Mouse (Mus musculus) cerebellum, adult 2 months (tissue): Measurements from ENCODE around the gene Spats2. TPM values are rescaled to one million over a fixed set of nuclear protein-coding genes. Genes with fewer than 3 reads are reported as not detected.

Experiments
- DNase-seq, 2 experiments: peaks; one replicate each; pipeline ENCODE4 v3.0.0; 2021
- H3K27ac ChIP-seq: fragments of 200-500 bp; 2 replicates; pipeline ENCODE4 v1.5.1; 2012; ENCODE audit warnings: low read length, control low read depth, inconsistent platforms; ENCODE audit not compliant: insufficient read depth
- H3K27me3 ChIP-seq: fragments of 200-500 bp; 2 replicates; pipeline ENCODE4 v1.6.1; 2012; ENCODE audit warnings: inconsistent platforms, mild to moderate bottlenecking, low read length, moderate library complexity; ENCODE audit not compliant: control insufficient read depth, insufficient read depth
- H3K4me1 ChIP-seq: fragments of 200-500 bp; 2 replicates; pipeline ENCODE4 v1.6.1; 2011; ENCODE audit warnings: low read length; ENCODE audit not compliant: control insufficient read depth, insufficient read depth
- H3K4me3 ChIP-seq: fragments of 200-500 bp; replicated peaks from 2 replicates; pipeline ENCODE3; 2011; ENCODE audit warnings: mild to moderate bottlenecking, low read depth, low read length, control low read depth; ENCODE audit not compliant: insufficient read depth
- CTCF ChIP-seq: fragments of 200-500 bp; IDR thresholded peaks from 2 replicates; pipeline ENCODE4 v1.5.1; 2011; ENCODE audit warnings: low read depth, mild to moderate bottlenecking, control low read depth, low read length, moderate library complexity, borderline replicate concordance; ENCODE audit not compliant: insufficient read depth
- POLR2A ChIP-seq: fragments of 200-500 bp; IDR thresholded peaks from 2 replicates; pipeline ENCODE4 v1.6.1; 2011; ENCODE audit warnings: low read length, control low read depth, borderline replicate concordance; ENCODE audit not compliant: insufficient read depth
- WGBS: fragments of 180-500 bp; shearing (Covaris S2); methylation state at CpG from one replicate; pipeline ENCODE4 v1.1.7; 2018; 5-methylcytosine and 5-hydroxymethylcytosine counted together
- polyA plus RNA-seq: library from polyadenylated mRNA; depleted of rRNA; stranded (reverse); fragments of >200 nt; gene quantifications from 2 replicates; pipeline ENCODE4 v1.2.3, GENCODE M21; 2012

The Spats2 gene
- polyA plus RNA-seq, 1 experiment, result 26.9 TPM

GRCm38 (mm10) chr15:99163512-99164365 is 38.0 kb downstream of the Spats2 start:
- TF ChIP-seq POLR2A, result no peak
- no peak for TF ChIP-seq CTCF
- Histone ChIP-seq H3K27me3 (no peaks in the 10 kb centered on the region), H3K27ac (no peak overlapping the region), H3K4me3 (no peak overlapping the region), H3K4me1 (no peaks in the 10 kb centered on the region)
- 73% methylated on average over 12 of the region's 12 CpGs for WGBS
- no peak for DNase-seq

- no peak for TF ChIP-seq CTCF
- TF ChIP-seq POLR2A, result no peak
- DNase-seq, result no peak
- Histone ChIP-seq H3K4me1 (no peaks in the 10 kb centered on the region), H3K27ac (no peak overlapping the region), H3K4me3 (no peak overlapping the region), H3K27me3 (no peaks in the 10 kb centered on the region)
- WGBS, result 96% methylated on average over 6 of the region's 6 CpGs
Measured at GRCm38 (mm10) chr15:99172131-99172530, 46.4 kb downstream of the Spats2 start.

- Histone ChIP-seq H3K4me1 (no peaks in the 10 kb centered on the region), H3K27me3 (no peaks in the 10 kb centered on the region), H3K4me3 (no peak overlapping the region), H3K27ac (no peak overlapping the region)
- TF ChIP-seq POLR2A (no peak), CTCF (no peak; the same call in 1 of the 2 replicates)
- no peak for DNase-seq
- WGBS, result 88% methylated on average over 2 of the region's 2 CpGs
Measured at GRCm38 (mm10) chr15:99179639-99180038, 53.9 kb downstream of the Spats2 start.

GRCm38 (mm10) chr15:99184217-99184914 is 58.6 kb downstream of the Spats2 start:
- Histone ChIP-seq H3K27ac (no peak overlapping the region), H3K27me3 (no peaks in the 10 kb centered on the region), H3K4me3 (no peak overlapping the region), H3K4me1 (no peaks in the 10 kb centered on the region)
- no peak for DNase-seq
- TF ChIP-seq CTCF (no peak), POLR2A (no peak)
- WGBS, result 79% methylated on average over 9 of the region's 9 CpGs

GRCm38 (mm10) chr15:99194358-99194757 is 68.6 kb downstream of the Spats2 start:
- no peak for TF ChIP-seq CTCF
- TF ChIP-seq POLR2A, result no peak
- no peaks in the 10 kb centered on the region for H3K4me1 ChIP-seq
- H3K4me3 ChIP-seq, result no peak overlapping the region
- no peaks in the 10 kb centered on the region; the same call in 1 of the 2 replicates for H3K27me3 ChIP-seq
- no peak for DNase-seq
- H3K27ac ChIP-seq, result no peak overlapping the region
- WGBS, result 56% methylated on average over 10 of the region's 10 CpGs

GRCm38 (mm10) chr15:99195043-99195442 is 69.3 kb downstream of the Spats2 start:
- no peak for DNase-seq
- 63% methylated on average over 6 of the region's 6 CpGs for WGBS
- Histone ChIP-seq H3K4me3 (no peak overlapping the region), H3K4me1 (no peaks in the 10 kb centered on the region), H3K27ac (no peak overlapping the region), H3K27me3 (no peaks in the 10 kb centered on the region; the same call in 1 of the 2 replicates)
- no peak for TF ChIP-seq POLR2A
- TF ChIP-seq CTCF, result no peak

- H3K27me3 ChIP-seq, result no peaks in the 10 kb centered on the region; the same call in 1 of the 2 replicates
- H3K27ac ChIP-seq, result no peak overlapping the region
- H3K4me3 ChIP-seq, result no peak overlapping the region
- H3K4me1 ChIP-seq, result peaks cover 4% of the 10 kb centered on the region; the same call in 1 of the 2 replicates
- TF ChIP-seq CTCF (no peak), POLR2A (no peak)
- DNase-seq, result no peak
Measured at GRCm38 (mm10) chr15:99198761-99199160, 73.0 kb downstream of the Spats2 start.
